Mouse (Mus musculus) cortical plate, adult 2 months (tissue): ENCODE data around the gene Spon2. TPM values are rescaled to one million over a fixed set of nuclear protein-coding genes. Genes with fewer than 3 reads are reported as not detected.

Experiments used
- H3K27ac ChIP-seq: fragments of 200-500 bp; 2 replicates; pipeline ENCODE4 v1.5.1; 2012; ENCODE audit warnings: low read length, control low read depth, inconsistent platforms; ENCODE audit not compliant: insufficient read depth
- H3K4me1 ChIP-seq: fragments of 200-500 bp; 2 replicates; pipeline ENCODE4 v1.6.1; 2011; ENCODE audit warnings: low read length; ENCODE audit not compliant: control insufficient read depth, insufficient read depth
- H3K4me3 ChIP-seq: fragments of 200-500 bp; 2 replicates; pipeline ENCODE4 v1.5.1; 2011; ENCODE audit warnings: mild to moderate bottlenecking, low read length, control low read depth; ENCODE audit not compliant: insufficient read depth
- CTCF ChIP-seq: fragments of 200-500 bp; IDR thresholded peaks from 2 replicates; pipeline ENCODE4 v1.5.1; 2011; ENCODE audit warnings: mild to moderate bottlenecking, control low read depth, low read length; ENCODE audit not compliant: insufficient read depth; ENCODE audit errors: extremely low read depth
- POLR2A ChIP-seq: fragments of 200-500 bp; IDR thresholded peaks from 2 replicates; pipeline ENCODE4 v1.6.1; 2011; ENCODE audit warnings: mild to moderate bottlenecking, low read length, control low read depth; ENCODE audit not compliant: insufficient read depth; ENCODE audit errors: extremely low read depth
- polyA plus RNA-seq: library from polyadenylated mRNA; depleted of rRNA; stranded (reverse); fragments of >200 nt; gene quantifications from 2 replicates; pipeline ENCODE4 v1.2.3, GENCODE M21; 2012; rRNA removed

Gene Spon2
- polyA plus RNA-seq: 0.09 and 0.15 TPM in 2 replicates

- H3K4me1 ChIP-seq: peaks cover 4% of the 10 kb centered on the region; the same call in 1 of the 2 replicates
- TF ChIP-seq POLR2A: no peak
- no peak for TF ChIP-seq CTCF
- no peak within 1 kb of the TSS for H3K27ac ChIP-seq
- H3K4me3 ChIP-seq: no peak within 1 kb of the TSS
Measured at GRCm38 (mm10) chr5:33218081-33218480, at the start of gene Spon2. TSS of gene Spon2 (minus strand) at chr5:33218455.

DNA sequence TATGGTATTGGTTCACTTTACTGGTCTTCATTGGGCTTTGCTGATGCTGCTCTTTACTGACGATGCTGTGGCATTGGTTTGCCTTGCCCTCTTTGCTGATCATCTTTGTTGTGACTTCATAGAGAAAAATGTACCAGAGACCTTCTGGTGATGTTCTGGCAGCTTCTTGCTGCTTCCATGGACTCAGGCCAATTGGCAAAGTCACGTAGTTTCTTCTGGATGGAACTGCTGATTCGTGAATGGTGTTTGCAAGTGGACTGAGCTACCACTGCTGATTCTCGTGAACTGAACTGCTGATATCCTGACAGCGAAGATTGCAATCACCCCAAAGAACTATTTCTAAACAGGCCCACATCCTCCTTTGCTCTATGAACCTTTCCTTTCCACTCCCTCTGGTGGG, 36.2 kb upstream of the Spon2 start:
- TF ChIP-seq CTCF (no peak), POLR2A (no peak)
- H3K4me3 ChIP-seq: no peak overlapping the region

GRCm38 (mm10) chr5:33248186-33248585, 29.9 kb upstream of the Spon2 start:
- Histone ChIP-seq H3K27ac (no peak overlapping the region), H3K4me3 (no peak overlapping the region), H3K4me1 (no peaks in the 10 kb centered on the region; the same call in 1 of the 2 replicates)
- TF ChIP-seq POLR2A (no peak), CTCF (no peak)

More for the DNA sequence above, 36.2 kb upstream of the Spon2 start:
- Histone ChIP-seq H3K27ac (no peak overlapping the region), H3K4me1 (no peaks in the 10 kb centered on the region)

DNA sequence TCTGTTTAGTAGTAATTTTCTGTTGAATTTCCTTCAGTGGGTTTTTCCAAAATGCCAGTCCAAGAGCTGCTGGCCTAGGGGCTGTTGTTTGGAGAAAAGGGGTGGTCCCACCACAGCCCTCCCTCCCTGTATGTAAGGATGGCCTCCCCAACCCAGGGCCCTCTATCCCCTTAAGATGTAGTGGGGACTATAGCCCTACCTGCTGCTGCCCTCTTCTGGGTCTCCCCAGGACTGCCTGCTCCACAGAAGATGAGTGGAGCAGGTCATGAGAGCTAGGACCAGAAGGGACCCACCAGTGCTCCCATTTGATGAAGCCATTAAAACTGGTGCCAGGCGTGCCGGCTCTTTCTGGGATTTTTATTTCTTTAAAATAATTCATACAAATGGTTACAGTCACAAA, 29.1 kb upstream of the Spon2 start:
- H3K4me3 ChIP-seq: no peak overlapping the region
- TF ChIP-seq CTCF (peak; percentile 45), POLR2A (no peak)
- no peak overlapping the region for H3K27ac ChIP-seq
- no peaks in the 10 kb centered on the region; the same call in 1 of the 2 replicates for H3K4me1 ChIP-seq

- Histone ChIP-seq H3K27ac (no peak overlapping the region), H3K4me1 (no peaks in the 10 kb centered on the region; the same call in 1 of the 2 replicates), H3K4me3 (no peak overlapping the region)
- TF ChIP-seq POLR2A: no peak
- no peak for TF ChIP-seq CTCF
Measured at GRCm38 (mm10) chr5:33245701-33246100, 27.4 kb upstream of the Spon2 start.

DNA sequence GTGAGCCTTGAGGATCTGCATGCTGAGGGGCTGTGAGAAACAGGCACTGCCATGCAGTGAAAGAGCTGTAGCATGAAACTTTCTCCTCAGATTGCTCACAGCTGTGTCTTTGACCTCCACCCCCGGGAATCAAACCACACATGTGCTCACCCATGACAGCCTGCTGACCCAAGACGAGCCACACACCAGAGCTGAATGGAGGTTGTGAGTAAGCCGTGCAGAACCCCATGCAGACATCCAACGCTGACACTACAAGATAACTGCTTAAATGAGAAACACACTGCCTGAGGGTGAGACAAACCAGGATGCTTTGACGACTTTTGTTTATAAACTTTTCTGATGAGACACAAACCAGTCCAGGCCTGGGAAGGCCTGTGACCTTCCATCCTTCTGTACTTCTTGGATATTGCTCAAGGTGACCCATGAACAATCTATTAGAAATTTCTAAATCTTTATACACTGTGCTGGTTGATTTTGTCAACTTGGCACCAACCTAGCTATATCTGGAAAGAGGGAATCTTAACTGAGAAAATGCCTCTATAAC, 26.2 kb upstream of the Spon2 start:
- TF ChIP-seq POLR2A (no peak), CTCF (no peak)
- H3K4me3 ChIP-seq: no peak overlapping the region

GRCm38 (mm10) chr5:33239934-33240333, 21.7 kb upstream of the Spon2 start:
- H3K4me3 ChIP-seq: no peak overlapping the region
- H3K27ac ChIP-seq: no peak overlapping the region
- TF ChIP-seq POLR2A (no peak), CTCF (no peak)
- no peaks in the 10 kb centered on the region for H3K4me1 ChIP-seq

More for the DNA sequence above, 26.2 kb upstream of the Spon2 start:
- no peak overlapping the region for H3K27ac ChIP-seq
- H3K4me1 ChIP-seq: no peaks in the 10 kb centered on the region; the same call in 1 of the 2 replicates

GRCm38 (mm10) chr5:33239111-33239714, 21.0 kb upstream of the Spon2 start:
- TF ChIP-seq CTCF (no peak), POLR2A (no peak)
- Histone ChIP-seq H3K4me1 (no peaks in the 10 kb centered on the region), H3K27ac (no peak overlapping the region), H3K4me3 (no peak overlapping the region)

- no peak for TF ChIP-seq POLR2A
- TF ChIP-seq CTCF: no peak
- no peaks in the 10 kb centered on the region for H3K4me1 ChIP-seq
- no peak overlapping the region for H3K4me3 ChIP-seq
- H3K27ac ChIP-seq: no peak overlapping the region
Measured at GRCm38 (mm10) chr5:33238256-33238645, 20.0 kb upstream of the Spon2 start.
